Mouse (Mus musculus): ENCODE data around the gene Chrnb1. TPM values are rescaled to one million over a fixed set of nuclear protein-coding genes. Genes with fewer than 3 reads are reported as not detected.

Chrnb1 gene
- polyA plus RNA-seq (2015; fragmentation: Nextera tagmentation; extraction: Ambion mirVana) = 1.2 and 2.2 TPM in 2 replicates

DNA sequence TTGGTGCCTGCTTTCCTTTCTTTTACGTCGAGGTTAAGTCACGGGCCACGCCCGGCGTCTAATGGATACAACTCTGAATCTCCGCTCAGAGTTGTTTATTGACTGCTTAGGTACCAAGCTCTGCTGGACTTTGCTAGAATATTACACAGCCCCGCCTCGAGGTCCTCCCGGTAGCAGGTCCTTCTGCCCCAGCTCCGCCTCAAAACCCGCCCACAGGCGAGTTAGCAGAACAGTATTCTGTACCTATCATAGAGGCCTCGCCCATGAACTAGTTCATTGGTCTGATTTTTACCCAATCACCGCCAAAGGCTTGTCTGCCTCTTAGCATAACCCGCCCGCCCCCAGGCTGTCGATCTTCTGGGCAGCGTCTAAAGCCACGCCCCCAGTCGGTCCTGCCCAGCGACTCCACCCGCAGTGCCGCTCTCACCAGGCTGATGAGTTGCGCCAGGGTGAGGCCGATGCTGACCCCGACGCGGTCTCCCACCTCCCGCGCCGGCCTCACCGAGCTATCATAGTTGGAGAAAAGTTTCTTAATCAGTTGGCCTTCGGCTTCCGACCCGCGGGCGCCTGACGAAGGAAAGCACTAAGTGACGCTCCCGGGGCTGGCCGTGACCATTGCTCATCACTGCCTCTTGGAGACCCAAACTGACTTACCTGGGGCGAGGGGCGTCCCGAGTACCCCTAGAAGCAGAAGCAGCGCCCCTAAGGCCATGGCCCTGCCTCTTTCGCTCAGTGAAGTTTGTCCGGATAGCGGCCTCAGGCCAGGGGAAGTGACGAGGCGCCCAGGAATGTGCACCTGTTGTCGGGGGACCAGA, at the start of gene Chrnb1:
TSS of gene Chrnb1 (minus strand) at position 776 of the 815 bp plus-strand sequence.
- peak within 1 kb of the TSS; percentile 47 for H3K4me3 ChIP-seq
- H3K36me3 ChIP-seq = no peaks in the 10 kb centered on the region
- H3K9ac ChIP-seq = peak within 1 kb of the TSS; percentile 43; the same call in 1 of the 2 replicates
- H3K4me1 ChIP-seq (replicated peaks) = peaks cover 29% of the 10 kb centered on the region
- no peaks in the 10 kb centered on the region for H3K9me3 ChIP-seq
- ATAC-seq (ENCODE audit: low FRiP score, low read depth) = peak; percentile 94
- peak within 1 kb of the TSS; percentile 89 for H3K4me2 ChIP-seq
- H3K27me3 ChIP-seq = peaks cover 17% of the 10 kb centered on the region; the same call in 1 of the 2 replicates
- WGBS = 1% methylated on average over 52 of the region's 52 CpGs
- H3K27ac ChIP-seq (replicated peaks) = no peak within 1 kb of the TSS

GRCm38 (mm10) chr11:69838714-69839104, 43.0 kb upstream of the Chrnb1 start:
- ATAC-seq (ENCODE audit: low FRiP score, low read depth) = 0 out of 2 replicates have a peak, but pooled peaks have one; percentile 1
- under 1% methylated on average over 7 of the region's 7 CpGs for WGBS
- Histone ChIP-seq H3K36me3 (no peaks in the 10 kb centered on the region), H3K4me2 (peak overlapping the region; percentile 96), H3K9ac (peak overlapping the region; percentile 78), H3K27ac (replicated peaks) (peak overlapping the region; percentile 97), H3K27me3 (no peaks in the 10 kb centered on the region), H3K4me3 (peak overlapping the region; percentile 91), H3K9me3 (no peaks in the 10 kb centered on the region), H3K4me1 (replicated peaks) (peaks cover 37% of the 10 kb centered on the region)

DNA sequence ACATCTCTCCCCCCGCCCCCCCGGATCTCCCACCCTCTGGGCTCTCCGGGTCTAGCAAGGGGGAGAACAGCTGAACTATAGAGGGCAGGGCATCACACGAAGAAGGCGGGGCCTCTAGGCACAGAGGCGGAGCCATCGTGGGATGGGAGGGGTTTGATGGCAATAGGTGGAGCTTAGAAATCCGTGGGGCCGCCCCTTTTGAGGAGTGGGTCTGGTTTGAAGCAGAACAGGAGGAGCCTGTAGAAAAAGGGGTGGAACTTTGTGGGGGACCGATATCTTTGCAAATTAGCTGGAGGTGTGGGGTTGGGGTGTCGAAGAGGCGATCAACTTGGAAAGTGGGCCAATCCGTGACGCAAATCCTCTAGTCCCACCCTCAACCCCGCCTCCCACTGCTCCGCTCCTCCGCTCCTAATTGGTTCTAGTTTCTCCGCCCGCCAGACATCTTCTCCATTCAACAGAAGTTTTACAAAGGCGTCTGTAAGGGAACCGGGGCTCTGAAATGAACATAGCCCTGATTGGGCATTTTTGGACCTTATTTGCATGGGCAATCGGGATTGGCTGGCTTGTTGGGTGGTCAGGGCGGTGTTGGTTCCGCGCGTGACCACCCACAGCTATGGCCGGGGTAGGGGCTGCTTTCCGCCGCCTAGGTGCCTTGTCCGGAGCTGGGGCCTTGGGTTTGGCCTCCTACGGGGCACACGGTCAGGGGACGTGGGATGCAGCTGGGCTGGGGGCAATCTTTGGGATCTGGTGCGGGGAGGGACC, 42.4 kb upstream of the Chrnb1 start, which contains the start of gene Tmem256:
TSS of gene Tmem256 (plus strand) at position 563 of the 762 bp plus-strand sequence.
- ATAC-seq (ENCODE audit: low FRiP score, low read depth) = peak; percentile 92
- peak within 1 kb of the TSS; percentile 97 for H3K9ac ChIP-seq
- peak within 1 kb of the TSS; percentile 96 for H3K4me2 ChIP-seq
- H3K9me3 ChIP-seq = no peaks in the 10 kb centered on the region
- H3K36me3 ChIP-seq = peaks cover 2% of the 10 kb centered on the region; the same call in 1 of the 2 replicates
- under 1% methylated on average over 34 of the region's 34 CpGs for WGBS
- no peaks in the 10 kb centered on the region for H3K27me3 ChIP-seq
- H3K27ac ChIP-seq (replicated peaks) = peak within 1 kb of the TSS; percentile 97
- H3K4me1 ChIP-seq (replicated peaks) = peaks cover 41% of the 10 kb centered on the region
- H3K4me3 ChIP-seq = peak within 1 kb of the TSS; percentile 91

DNA sequence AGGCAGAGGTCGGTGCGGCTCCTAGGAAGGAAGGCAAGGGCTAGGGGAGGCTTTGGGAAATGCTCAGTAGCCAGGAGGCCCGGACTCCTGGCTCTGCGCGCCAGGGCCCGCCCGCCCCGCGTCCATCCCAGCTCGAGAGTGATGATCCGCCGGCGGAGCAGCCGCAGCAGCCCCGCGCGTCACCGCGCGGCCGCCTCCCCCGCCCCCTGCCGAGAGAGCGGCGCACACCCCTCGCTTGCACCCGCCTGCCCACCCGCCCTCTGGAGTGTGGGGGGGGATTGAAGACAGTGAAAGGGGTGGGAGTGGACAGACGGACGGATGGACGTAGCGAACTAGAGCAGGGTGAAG, 41.8 kb upstream of the Chrnb1 start, which contains the start of gene Nlgn2:
TSS of gene Nlgn2 (minus strand) at position 181 of the 348 bp plus-strand sequence.
- Histone ChIP-seq H3K4me2 (peak within 1 kb of the TSS; percentile 96), H3K27me3 (no peaks in the 10 kb centered on the region), H3K4me1 (replicated peaks) (peaks cover 41% of the 10 kb centered on the region), H3K27ac (replicated peaks) (peak within 1 kb of the TSS; percentile 97), H3K4me3 (peak within 1 kb of the TSS; percentile 91), H3K9ac (peak within 1 kb of the TSS; percentile 97), H3K9me3 (no peaks in the 10 kb centered on the region), H3K36me3 (peaks cover 8% of the 10 kb centered on the region)
- ATAC-seq (ENCODE audit: low FRiP score, low read depth) = no peak; the same call in 1 of the 2 replicates
- under 1% methylated on average over 31 of the region's 32 CpGs for WGBS

DNA sequence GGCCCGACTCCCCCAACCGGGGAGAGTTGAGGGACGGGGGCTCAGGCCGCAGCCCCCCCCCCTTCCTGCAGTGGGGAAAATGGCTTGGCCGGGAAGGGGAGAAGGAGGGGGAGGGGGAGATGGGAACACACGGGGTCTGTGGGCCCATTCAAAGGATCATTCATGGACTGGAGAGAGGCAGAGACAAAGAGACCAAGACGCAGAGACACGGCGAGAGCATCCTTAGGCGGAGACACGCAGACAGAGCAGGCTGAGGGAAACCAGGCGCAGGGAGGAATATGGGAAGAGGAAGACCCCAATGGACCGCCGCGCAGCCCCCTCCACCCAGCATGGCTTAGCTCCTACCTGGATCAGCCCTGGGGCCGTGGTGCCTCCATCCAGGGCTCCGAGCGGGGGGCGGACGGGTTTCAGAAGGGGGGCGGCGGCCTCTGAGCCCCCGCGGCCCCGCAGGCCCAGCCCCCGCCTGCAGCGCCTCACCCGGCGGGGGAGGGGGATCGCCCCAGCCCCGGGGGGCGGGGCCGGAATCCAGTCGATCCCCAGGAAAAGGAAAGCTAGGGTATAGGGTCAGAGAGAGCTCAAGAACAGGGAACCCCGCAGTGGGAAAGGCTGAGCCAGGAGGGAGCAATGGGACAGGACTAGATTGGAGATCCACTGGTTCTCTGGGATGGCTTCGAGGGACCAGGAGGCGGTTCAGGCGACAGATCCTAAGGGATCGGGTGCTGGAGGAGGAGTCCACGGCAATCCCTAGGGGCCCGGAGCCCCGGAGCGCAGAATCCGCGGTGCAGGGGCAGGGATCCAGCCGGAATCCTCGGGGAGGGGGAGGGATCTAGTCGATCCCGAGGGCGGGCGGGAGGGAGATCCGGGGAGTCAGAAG, 41.2 kb upstream of the Chrnb1 start:
- WGBS = under 1% methylated on average over 47 of the region's 52 CpGs
- Histone ChIP-seq H3K36me3 (peaks cover 14% of the 10 kb centered on the region), H3K27ac (replicated peaks) (peak overlapping the region; percentile 97), H3K4me3 (peak overlapping the region; percentile 91), H3K27me3 (no peaks in the 10 kb centered on the region), H3K9me3 (no peaks in the 10 kb centered on the region), H3K9ac (peak overlapping the region; percentile 97), H3K4me2 (peak overlapping the region; percentile 96), H3K4me1 (replicated peaks) (peaks cover 41% of the 10 kb centered on the region)
- peak; percentile 9; the same call in 1 of the 2 replicates for ATAC-seq (ENCODE audit: low FRiP score, low read depth)

- peak overlapping the region; percentile 97 for H3K27ac ChIP-seq (replicated peaks)
- H3K4me3 ChIP-seq = peak overlapping the region; percentile 91
- WGBS = 2% methylated on average over 4 of the region's 4 CpGs
- H3K9ac ChIP-seq = peak overlapping the region; percentile 97
- no peaks in the 10 kb centered on the region for H3K27me3 ChIP-seq
- peaks cover 41% of the 10 kb centered on the region for H3K4me1 ChIP-seq (replicated peaks)
- peak overlapping the region; percentile 96 for H3K4me2 ChIP-seq
- peaks cover 15% of the 10 kb centered on the region for H3K36me3 ChIP-seq
- H3K9me3 ChIP-seq = no peaks in the 10 kb centered on the region
- ATAC-seq (ENCODE audit: low FRiP score, low read depth) = no peak
These were observed 40.2 kb upstream of the Chrnb1 start for GRCm38 (mm10) chr11:69835966-69836335.

GRCm38 (mm10) chr11:69835326-69835965, 39.7 kb upstream of the Chrnb1 start:
- Histone ChIP-seq H3K4me1 (replicated peaks) (peaks cover 41% of the 10 kb centered on the region), H3K36me3 (peaks cover 15% of the 10 kb centered on the region), H3K27ac (replicated peaks) (peak overlapping the region; percentile 97), H3K4me3 (peak overlapping the region; percentile 91), H3K9me3 (no peaks in the 10 kb centered on the region), H3K4me2 (peak overlapping the region; percentile 96), H3K27me3 (no peaks in the 10 kb centered on the region), H3K9ac (peak overlapping the region; percentile 97)
- 3% methylated on average over 9 of the region's 9 CpGs for WGBS
- no peak for ATAC-seq (ENCODE audit: low FRiP score, low read depth)

- Histone ChIP-seq H3K4me1 (replicated peaks) (peaks cover 40% of the 10 kb centered on the region), H3K27ac (replicated peaks) (peak overlapping the region; percentile 6; the same call in 1 of the 2 replicates), H3K36me3 (peaks cover 20% of the 10 kb centered on the region), H3K4me3 (peak overlapping the region; percentile 91), H3K27me3 (no peaks in the 10 kb centered on the region), H3K9me3 (no peaks in the 10 kb centered on the region), H3K4me2 (peak overlapping the region; percentile 96), H3K9ac (peak overlapping the region; percentile 97)
- ATAC-seq (ENCODE audit: low FRiP score, low read depth) = no peak
- 6% methylated on average over 39 of the region's 48 CpGs for WGBS
These were observed 38.3 kb upstream of the Chrnb1 start for GRCm38 (mm10) chr11:69834001-69834549.

DNA sequence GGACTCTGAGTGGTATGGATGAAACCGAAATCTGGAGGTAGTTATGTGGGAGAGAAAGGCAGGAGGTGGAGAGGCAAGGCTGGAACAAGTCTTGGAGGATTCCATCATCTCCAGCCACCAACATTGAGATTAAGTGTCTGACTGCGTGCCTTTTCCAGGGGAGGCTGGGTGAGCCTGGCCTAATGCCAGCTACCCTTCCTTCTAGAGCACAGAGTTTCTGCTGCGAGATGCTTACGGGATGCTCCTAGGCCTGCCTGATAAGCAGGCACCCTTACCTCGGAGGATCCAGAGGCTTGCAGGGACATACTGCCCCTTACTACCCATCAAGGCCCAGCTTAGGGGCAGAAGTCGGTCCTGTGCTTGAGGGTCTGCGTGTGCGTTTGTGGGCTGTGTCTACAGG, 37.8 kb upstream of the Chrnb1 start:
- Histone ChIP-seq H3K27ac (replicated peaks) (peak overlapping the region; percentile 6; the same call in 1 of the 2 replicates), H3K4me2 (peak overlapping the region; percentile 96)

DNA sequence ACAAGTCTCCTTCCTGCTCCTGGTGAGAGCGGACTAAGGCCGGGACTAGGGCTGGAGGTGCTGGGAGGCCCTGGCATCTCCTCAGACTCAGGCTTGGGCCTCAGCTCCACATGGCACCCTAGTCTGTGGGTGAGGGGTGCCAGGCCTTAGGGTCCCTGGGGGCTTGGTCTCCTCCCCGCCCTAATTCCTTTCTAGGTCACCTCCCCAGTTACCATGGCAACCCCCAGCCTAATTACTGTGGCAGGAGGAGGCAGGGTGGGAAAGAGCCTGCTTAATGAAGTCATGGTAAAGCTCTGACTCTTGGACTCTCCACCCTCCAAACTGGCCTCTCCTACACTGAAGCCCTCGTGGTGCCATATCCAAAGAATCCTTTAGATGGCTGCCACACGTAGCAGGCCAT, 33.1 kb upstream of the Chrnb1 start:
- peaks cover 14% of the 10 kb centered on the region for H3K4me1 ChIP-seq (replicated peaks)
- no peak overlapping the region for H3K9ac ChIP-seq
- 52% methylated on average over 5 of the region's 5 CpGs for WGBS
- no peaks in the 10 kb centered on the region for H3K9me3 ChIP-seq
- H3K27ac ChIP-seq (replicated peaks) = no peak overlapping the region
- H3K27me3 ChIP-seq = no peaks in the 10 kb centered on the region
- H3K4me3 ChIP-seq = no peak overlapping the region
- ATAC-seq (ENCODE audit: low FRiP score, low read depth) = 0 out of 2 replicates have a peak, but pooled peaks have one; percentile 19
- H3K4me2 ChIP-seq = no peak overlapping the region
- peaks cover 64% of the 10 kb centered on the region for H3K36me3 ChIP-seq

More for the DNA sequence above, 37.8 kb upstream of the Chrnb1 start:
- ATAC-seq (ENCODE audit: low FRiP score, low read depth) = no peak
- Histone ChIP-seq H3K4me3 (peak overlapping the region; percentile 91), H3K36me3 (peaks cover 24% of the 10 kb centered on the region), H3K27me3 (no peaks in the 10 kb centered on the region), H3K9ac (peak overlapping the region; percentile 97), H3K4me1 (replicated peaks) (peaks cover 39% of the 10 kb centered on the region), H3K9me3 (no peaks in the 10 kb centered on the region)
- WGBS = 50% methylated on average over 8 of the region's 8 CpGs
